Mouse (Mus musculus) myocyte (in vitro differentiated cells): ENCODE data around the gene Kdm1a.

Source experiments
- CEBPB ChIP-seq: IDR thresholded peaks from 2 replicates; pipeline ENCODE4 v1.6.1; 2011; ENCODE audit warnings: mild to moderate bottlenecking, moderate library complexity; ENCODE audit not compliant: poor library complexity, insufficient read depth, severe bottlenecking
- E2F4 ChIP-seq: IDR thresholded peaks from one replicate; pipeline ENCODE4 v1.6.1; 2011; ENCODE audit warnings: mild to moderate bottlenecking, control low read depth, moderate library complexity; ENCODE audit not compliant: insufficient read depth
- POLR2A ChIP-seq: IDR thresholded peaks from one replicate; pipeline ENCODE4 v1.6.1; 2011; ENCODE audit warnings: low read depth, mild to moderate bottlenecking, control low read depth, moderate library complexity; ENCODE audit not compliant: insufficient read length
- USF1 ChIP-seq: IDR thresholded peaks from one replicate; pipeline ENCODE4 v1.6.1; 2011; ENCODE audit warnings: low read depth, mild to moderate bottlenecking, control low read depth, moderate library complexity

DNA sequence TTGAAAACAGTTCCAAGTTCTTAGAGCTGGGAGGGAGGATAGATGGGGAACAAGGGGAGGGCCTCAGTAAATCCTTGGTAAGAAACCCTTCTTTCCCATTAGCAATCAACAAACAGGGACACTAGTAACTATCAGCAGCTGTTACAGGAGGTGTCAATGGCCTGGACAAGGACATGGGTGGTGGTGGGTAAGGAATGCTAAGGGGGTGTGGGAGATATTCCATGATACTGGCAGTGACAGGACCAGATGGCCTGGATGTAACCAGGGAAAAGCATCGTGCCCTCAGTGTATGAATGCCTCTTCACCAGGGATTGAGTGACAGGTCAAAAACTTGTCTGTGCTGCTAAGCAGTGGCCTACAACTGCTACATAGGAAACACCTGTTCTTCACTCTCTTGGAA is 49.4 kb downstream of the Kdm1a start:
- TF ChIP-seq POLR2A (no peak), E2F4 (no peak), USF1 (no peak), CEBPB (no peak)
